Comparison of ENCODE assay signal across 10 mouse cellular contexts in the genomic region with DNA sequence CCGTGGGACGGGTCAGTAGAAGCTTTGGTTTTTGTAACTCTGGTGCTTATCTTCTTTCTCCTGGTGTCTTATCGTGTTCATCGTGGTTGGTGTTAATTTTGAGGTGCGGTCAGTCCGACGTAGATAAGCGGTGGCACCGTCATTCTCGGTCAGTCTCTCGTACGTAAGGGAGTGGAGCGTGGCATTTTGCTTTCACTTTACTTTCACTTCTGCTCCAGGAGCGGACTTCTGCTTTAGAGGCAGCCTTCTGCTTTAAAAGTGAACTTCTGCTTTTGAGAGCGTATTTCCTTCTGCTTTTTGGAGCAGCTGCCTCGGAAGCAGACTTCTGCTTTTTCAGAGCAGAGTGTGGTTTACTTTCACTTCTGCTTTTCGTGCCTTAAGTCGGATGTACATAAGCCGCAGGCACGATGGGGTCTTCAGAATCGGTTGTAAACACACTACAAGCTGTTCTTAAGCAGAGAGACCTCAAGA.
DNase-seq lines count a peak whose midpoint lies in the region; ATAC-seq and TF ChIP-seq lines count a peak whose summit lies in the region.
"Had no signal": no experiment of that assay in that cellular context is flagged by ENCODE, and none has a peak within 500 bp of the region (broad histone marks: within the 10 kb centered on the region; RNA-seq: fewer than 3 reads in every experiment).

No protein-coding gene starts in this region.

- no peak overlapping the region for H3K27ac ChIP-seq in liver, embryonic 14.5 days
- H3K27ac ChIP-seq in small intestine, adult 2 months (ENCODE audit: insufficient read depth, low read depth, low read length), result peak overlapping the region; percentile 74
- H3K27ac ChIP-seq in cerebellum, adult 2 months (ENCODE audit: insufficient read depth, low read length), result no peak overlapping the region
- H3K27ac ChIP-seq in midbrain, postnatal 0 days (ENCODE audit: low read depth, low read length), result no peak overlapping the region
- H3K27ac ChIP-seq: embryonic facial prominence, embryonic 15.5 days; limb, embryonic 15.5 days had no signal

- peak; percentile 52; the same call in 1 of the 2 replicates for ATAC-seq in liver, embryonic 14.5 days (ENCODE audit: insufficient read depth)
- ATAC-seq in midbrain, postnatal 0 days (ENCODE audit: low FRiP score), result no peak

- WGBS in liver, embryonic 14.5 days (ENCODE audit: insufficient replicate concordance), result 8% methylated on average over 21 of the region's 21 CpGs
- 85% methylated on average over 21 of the region's 21 CpGs for WGBS in small intestine, adult 2 months
- WGBS in cerebellum, adult 2 months, result 93% methylated on average over 21 of the region's 21 CpGs
- 92% methylated on average over 21 of the region's 21 CpGs for WGBS in midbrain, postnatal 0 days

- H3K9ac ChIP-seq in liver, embryonic 14.5 days (replicated peaks), result peak overlapping the region; percentile 5
- no peak overlapping the region for H3K9ac ChIP-seq in midbrain, postnatal 0 days (replicated peaks; ENCODE audit: low read length, poor library complexity, severe bottlenecking)
- H3K9ac ChIP-seq: embryonic facial prominence, embryonic 15.5 days; limb, embryonic 15.5 days had no signal

- H3K9me3 ChIP-seq in liver, embryonic 14.5 days (ENCODE audit: control insufficient read depth, low read length), result peaks cover 32% of the 10 kb centered on the region
- peaks cover 41% of the 10 kb centered on the region for H3K9me3 ChIP-seq in midbrain, postnatal 0 days (ENCODE audit: low read length)

- no peak for TF ChIP-seq CTCF in liver, embryonic 14.5 days (IDR thresholded peaks at IDR 0.05; ENCODE audit: low read depth)
- TF ChIP-seq CTCF in small intestine, adult 2 months (IDR thresholded peaks at IDR 0.05; ENCODE audit: extremely low read depth, insufficient read length, insufficient replicate concordance, low read depth, low read length), result no peak
- no peak for TF ChIP-seq CTCF in cerebellum, adult 2 months (IDR thresholded peaks at IDR 0.05; ENCODE audit: borderline replicate concordance, insufficient read depth, low read depth, low read length)
- no peak for TF ChIP-seq CTCF in midbrain, postnatal 0 days (IDR thresholded peaks at IDR 0.05)

- no peaks in the 10 kb centered on the region for H3K4me1 ChIP-seq in liver, embryonic 14.5 days (replicated peaks; ENCODE audit: control insufficient read depth in 2 of 2, insufficient read depth in 2 of 2, low read length in 1 of 2)
- H3K4me1 ChIP-seq in small intestine, adult 2 months (ENCODE audit: control insufficient read depth, insufficient read depth, insufficient read length, low read length), result no peaks in the 10 kb centered on the region
- no peaks in the 10 kb centered on the region for H3K4me1 ChIP-seq in cerebellum, adult 2 months (ENCODE audit: control insufficient read depth, insufficient read depth, low read length)
- no peaks in the 10 kb centered on the region for H3K4me1 ChIP-seq in midbrain, postnatal 0 days (ENCODE audit: insufficient read depth, low read length)
- H3K4me1 ChIP-seq: embryonic facial prominence, embryonic 15.5 days; limb, embryonic 15.5 days had no signal

- peak overlapping the region; percentile 60 for H3K4me2 ChIP-seq in liver, embryonic 14.5 days (ENCODE audit: low read depth)
- H3K4me2 ChIP-seq in midbrain, postnatal 0 days (ENCODE audit: low read depth, low read length, poor library complexity, severe bottlenecking), result no peak overlapping the region
- H3K4me2 ChIP-seq: embryonic facial prominence, embryonic 15.5 days; limb, embryonic 15.5 days had no signal

- H3K36me3 ChIP-seq in liver, embryonic 14.5 days (replicated peaks; ENCODE audit: control insufficient read depth, insufficient read depth, low read depth), result peaks cover 4% of the 10 kb centered on the region
- no peaks in the 10 kb centered on the region for H3K36me3 ChIP-seq in small intestine, adult 2 months (ENCODE audit: control insufficient read depth, insufficient read depth, low read length)
- H3K36me3 ChIP-seq in midbrain, postnatal 0 days (ENCODE audit: insufficient read depth, low read length), result no peaks in the 10 kb centered on the region
- H3K36me3 ChIP-seq: embryonic facial prominence, embryonic 15.5 days; limb, embryonic 15.5 days had no signal

- no peak for TF ChIP-seq EP300 in liver, embryonic 14.5 days (IDR thresholded peaks at IDR 0.05; ENCODE audit: low read depth)

- DNase-seq in A20 (ENCODE audit: low read depth, low spot score) (peak; percentile 97), MEL-GATA-1-ER (ENCODE audit: extremely low read depth, low read depth) (peak; percentile 100)
- DNase-seq in liver, embryonic 14.5 days (ENCODE audit: low read depth in 3 of 3, low spot score in 3 of 3), result peak in 1 of 3 experiments; percentile 51
- no peak for DNase-seq in right cerebral cortex, adult 2 months (ENCODE audit: low spot score in 2 of 2)
- no peak for DNase-seq in cerebellum, adult 2 months
- DNase-seq in midbrain, postnatal 0 days (ENCODE audit: low spot score), result no peak
- DNase-seq in gastrocnemius, postnatal 4 days (ENCODE audit: low spot score in 2 of 2), result no peak

- H3K27me3 ChIP-seq in liver, embryonic 14.5 days (ENCODE audit: control insufficient read depth, insufficient read depth, low read length), result no peaks in the 10 kb centered on the region; the same call in 1 of the 2 replicates
- H3K27me3 ChIP-seq in small intestine, adult 2 months (ENCODE audit: control insufficient read depth, insufficient read depth, low read length), result no peaks in the 10 kb centered on the region
- peaks cover 3% of the 10 kb centered on the region; the same call in 1 of the 2 replicates for H3K27me3 ChIP-seq in cerebellum, adult 2 months (ENCODE audit: control insufficient read depth, insufficient read depth, low read length)
- no peaks in the 10 kb centered on the region for H3K27me3 ChIP-seq in midbrain, postnatal 0 days (ENCODE audit: insufficient read depth, low read length)
- H3K27me3 ChIP-seq: embryonic facial prominence, embryonic 15.5 days; limb, embryonic 15.5 days had no signal

- no peak for TF ChIP-seq POLR2A in small intestine, adult 2 months (IDR thresholded peaks at IDR 0.05; ENCODE audit: low read depth, low read length)
- no peak for TF ChIP-seq POLR2A in cerebellum, adult 2 months (IDR thresholded peaks at IDR 0.05; ENCODE audit: borderline replicate concordance, insufficient read depth, low read length)

- H3K4me3 ChIP-seq in liver, embryonic 14.5 days (ENCODE audit: insufficient read depth in 1 of 2, low read depth in 2 of 2, low read length in 2 of 2), result peak overlapping the region; percentile 52 to 54
- peak overlapping the region; percentile 13; the same call in 1 of the 2 replicates for H3K4me3 ChIP-seq in small intestine, adult 2 months (ENCODE audit: low read depth, low read length)
- no peak overlapping the region for H3K4me3 ChIP-seq in cerebellum, adult 2 months (replicated peaks; ENCODE audit: insufficient read depth, low read depth, low read length)
- no peak overlapping the region for H3K4me3 ChIP-seq in midbrain, postnatal 0 days (ENCODE audit: low read depth, low read length)
- H3K4me3 ChIP-seq: embryonic facial prominence, embryonic 15.5 days; limb, embryonic 15.5 days had no signal

Comparison
In these comparisons a context has a peak if more than half of its experiments do, and no peak if none do; other contexts are left out.
1. DNase-seq: peak in A20 (single experiment) and MEL-GATA-1-ER (single experiment); none in right cerebral cortex, adult 2 months (0 of 2), cerebellum, adult 2 months (0 of 2), midbrain, postnatal 0 days (single experiment) and gastrocnemius, postnatal 4 days (0 of 2).
2. H3K4me3 ChIP-seq: peak in liver, embryonic 14.5 days (2 of 2) and small intestine, adult 2 months (single experiment); none in cerebellum, adult 2 months (single experiment) and midbrain, postnatal 0 days (single experiment).